ENCODE assay signal across 15 mouse cellular contexts in the genomic region with DNA sequence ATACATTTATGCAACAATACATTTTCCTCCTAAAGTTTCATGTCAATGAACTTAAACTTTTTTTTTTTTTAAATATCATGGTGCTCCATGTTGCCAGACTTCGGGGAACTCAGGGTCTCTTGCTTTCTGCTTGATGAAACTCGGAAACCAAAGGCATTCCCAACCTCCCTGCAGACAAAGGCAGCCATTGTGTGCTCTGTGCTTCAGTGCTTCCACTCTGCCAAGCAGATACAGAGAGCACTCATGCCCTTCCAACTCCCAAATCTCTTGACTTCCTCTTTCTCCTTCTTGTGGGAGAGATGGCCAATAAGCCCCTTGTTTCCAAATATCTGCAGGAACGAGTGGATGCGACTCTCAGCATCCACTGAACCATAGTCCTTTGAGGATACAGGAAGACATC.
DNase-seq lines count a peak whose midpoint lies in the region; ATAC-seq lines count a peak whose summit lies in the region.
"Had no signal": no experiment of that assay in that cellular context is flagged by ENCODE, and none has a peak within 500 bp of the region (broad histone marks: within the 10 kb centered on the region; RNA-seq: fewer than 3 reads in every experiment).

No protein-coding gene starts in this region.

- peak; percentile 84 for DNase-seq in Muller cell, postnatal 12 days (ENCODE audit: inconsistent ontology term)
- peak; percentile 16 for DNase-seq in adipocyte (ENCODE audit: low spot score)
- peak; percentile 51 for DNase-seq in forebrain, embryonic 14.5 days (ENCODE audit: low spot score)
- no peak for DNase-seq in gastrocnemius, postnatal 4 days (ENCODE audit: low spot score in 2 of 2)
- no peak for DNase-seq in adrenal gland, adult 2 months
- DNase-seq: cerebellum, adult 8-10 months; gastrocnemius, postnatal 36 days; lung, postnatal 36 days; right cerebral cortex, postnatal 25 days had no signal

- 0 out of 2 replicates have a peak, but pooled peaks have one; percentile 48 for ATAC-seq in hindbrain, embryonic 16.5 days
- ATAC-seq in hindbrain, embryonic 12.5 days (ENCODE audit: low FRiP score): no peak
- no peak for ATAC-seq in forebrain, embryonic 14.5 days
- ATAC-seq: activated CD4-positive, CD25-positive, alpha-beta regulatory T cell, adult 4 months; inflammation-experienced regulatory T-cells, adult 6 months had no signal

- no peak overlapping the region for H3K4me3 ChIP-seq in hindbrain, embryonic 16.5 days (ENCODE audit: low read length)
- H3K4me3 ChIP-seq in hindbrain, embryonic 12.5 days: no peak overlapping the region
- no peak overlapping the region for H3K4me3 ChIP-seq in forebrain, embryonic 14.5 days (ENCODE audit: low read depth, low read length)
- H3K4me3 ChIP-seq: embryonic facial prominence, embryonic 13.5 days had no signal

- H3K9me3 ChIP-seq in hindbrain, embryonic 16.5 days (ENCODE audit: control insufficient read depth, low read length): no peaks in the 10 kb centered on the region
- H3K9me3 ChIP-seq in hindbrain, embryonic 12.5 days (replicated peaks): no peaks in the 10 kb centered on the region
- H3K9me3 ChIP-seq in forebrain, embryonic 14.5 days (replicated peaks; ENCODE audit: control insufficient read depth, low read length): no peaks in the 10 kb centered on the region
- H3K9me3 ChIP-seq: embryonic facial prominence, embryonic 13.5 days had no signal

- H3K4me2 ChIP-seq in hindbrain, embryonic 16.5 days (ENCODE audit: low read length): no peak overlapping the region
- H3K4me2 ChIP-seq in hindbrain, embryonic 12.5 days (replicated peaks): no peak overlapping the region
- no peak overlapping the region for H3K4me2 ChIP-seq in forebrain, embryonic 14.5 days (ENCODE audit: low read length)
- H3K4me2 ChIP-seq: embryonic facial prominence, embryonic 13.5 days had no signal

- no peak overlapping the region for H3K9ac ChIP-seq in hindbrain, embryonic 16.5 days (ENCODE audit: low read depth, low read length)
- H3K9ac ChIP-seq in hindbrain, embryonic 12.5 days: no peak overlapping the region
- H3K9ac ChIP-seq in forebrain, embryonic 14.5 days (ENCODE audit: low read length): no peak overlapping the region
- H3K9ac ChIP-seq: embryonic facial prominence, embryonic 13.5 days; liver, embryonic 14.5 days had no signal

- 17% methylated on average over 4 of the region's 4 CpGs for WGBS in hindbrain, embryonic 16.5 days
- WGBS in hindbrain, embryonic 12.5 days: 28% methylated on average over 4 of the region's 4 CpGs
- WGBS in forebrain, embryonic 14.5 days: 15% methylated on average over 4 of the region's 4 CpGs

- H3K36me3 ChIP-seq in hindbrain, embryonic 16.5 days (ENCODE audit: control insufficient read depth, insufficient read depth, low read length): no peaks in the 10 kb centered on the region
- H3K36me3 ChIP-seq in hindbrain, embryonic 12.5 days: no peaks in the 10 kb centered on the region
- H3K36me3 ChIP-seq in forebrain, embryonic 14.5 days (ENCODE audit: control insufficient read depth, insufficient read depth, low read length): no peaks in the 10 kb centered on the region
- H3K36me3 ChIP-seq: embryonic facial prominence, embryonic 13.5 days had no signal

- no peaks in the 10 kb centered on the region for H3K4me1 ChIP-seq in hindbrain, embryonic 16.5 days (ENCODE audit: control insufficient read depth, insufficient read depth, low read depth, low read length)
- peaks cover 1% of the 10 kb centered on the region for H3K4me1 ChIP-seq in hindbrain, embryonic 12.5 days
- H3K4me1 ChIP-seq in forebrain, embryonic 14.5 days (ENCODE audit: control insufficient read depth, insufficient read depth, low read length): 0 out of 2 replicates have a peak, but pooled peaks cover 4% of the 10 kb centered on the region

- no peaks in the 10 kb centered on the region for H3K27me3 ChIP-seq in hindbrain, embryonic 16.5 days (replicated peaks; ENCODE audit: control insufficient read depth, insufficient read depth, low read length)
- no peaks in the 10 kb centered on the region for H3K27me3 ChIP-seq in hindbrain, embryonic 12.5 days
- H3K27me3 ChIP-seq in forebrain, embryonic 14.5 days (replicated peaks; ENCODE audit: control insufficient read depth, insufficient read depth, low read length): no peaks in the 10 kb centered on the region
- H3K27me3 ChIP-seq: embryonic facial prominence, embryonic 13.5 days had no signal

- no peak overlapping the region for H3K27ac ChIP-seq in hindbrain, embryonic 16.5 days (ENCODE audit: low read depth, low read length)
- H3K27ac ChIP-seq in hindbrain, embryonic 12.5 days: no peak overlapping the region
- H3K27ac ChIP-seq in forebrain, embryonic 14.5 days (ENCODE audit: low read depth, low read length): no peak overlapping the region
- H3K27ac ChIP-seq: embryonic facial prominence, embryonic 13.5 days; liver, embryonic 14.5 days had no signal

Comparison
In these comparisons a context has a peak if more than half of its experiments do, and no peak if none do; other contexts are left out.
1. DNase-seq: peak in Muller cell, postnatal 12 days (single experiment), adipocyte (single experiment) and forebrain, embryonic 14.5 days (single experiment); none in gastrocnemius, postnatal 4 days (0 of 2) and adrenal gland, adult 2 months (single experiment).